Mouse (Mus musculus) cortical plate, adult 2 months (tissue): ENCODE results near the gene Sgip1.

Experiments
- CTCF ChIP-seq: fragments of 200-500 bp; IDR thresholded peaks from 2 replicates; pipeline ENCODE4 v1.5.1; 2011; ENCODE audit warnings: mild to moderate bottlenecking, control low read depth, low read length; ENCODE audit not compliant: insufficient read depth; ENCODE audit errors: extremely low read depth
- POLR2A ChIP-seq: fragments of 200-500 bp; IDR thresholded peaks from 2 replicates; pipeline ENCODE4 v1.6.1; 2011; ENCODE audit warnings: mild to moderate bottlenecking, low read length, control low read depth; ENCODE audit not compliant: insufficient read depth; ENCODE audit errors: extremely low read depth

- TF ChIP-seq POLR2A, result no peak
- no peak for TF ChIP-seq CTCF
Observed at GRCm38 (mm10) chr4:102976290-102977275, 235.5 kb downstream of the Sgip1 start.
